Mouse (Mus musculus): ENCODE results near the gene Polr2a.

Polr2a gene

DNA sequence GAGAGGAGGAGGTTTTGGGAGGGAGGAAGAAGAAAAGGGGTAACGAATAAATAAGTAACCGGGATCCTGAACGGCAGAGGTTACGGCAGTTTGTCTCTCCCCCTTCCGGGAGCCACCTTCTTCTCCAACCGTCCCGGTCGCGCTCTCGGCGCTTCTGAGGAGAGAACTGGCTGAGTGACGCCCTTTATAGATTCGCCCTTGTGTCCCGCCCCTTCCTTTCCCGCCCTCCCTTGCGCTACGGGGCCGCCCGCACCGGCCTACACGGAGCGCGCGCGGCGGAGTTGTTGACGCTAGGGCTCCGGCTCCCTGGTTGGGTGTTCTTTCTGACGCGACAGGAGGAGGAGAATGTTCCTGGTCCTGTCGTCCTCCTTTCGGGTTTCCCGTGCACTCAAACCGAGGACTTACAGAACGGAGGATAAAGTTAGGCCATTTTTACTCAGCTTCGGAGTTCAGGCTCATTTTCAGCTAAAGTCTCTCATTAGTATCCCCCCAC is at the start of gene Polr2a:
Gene Polr2a, minus strand, starts transcription at position 160 of the 493 bp plus-strand sequence.
- DNase-seq (ENCODE audit: low spot score) = peak; percentile 97

DNA sequence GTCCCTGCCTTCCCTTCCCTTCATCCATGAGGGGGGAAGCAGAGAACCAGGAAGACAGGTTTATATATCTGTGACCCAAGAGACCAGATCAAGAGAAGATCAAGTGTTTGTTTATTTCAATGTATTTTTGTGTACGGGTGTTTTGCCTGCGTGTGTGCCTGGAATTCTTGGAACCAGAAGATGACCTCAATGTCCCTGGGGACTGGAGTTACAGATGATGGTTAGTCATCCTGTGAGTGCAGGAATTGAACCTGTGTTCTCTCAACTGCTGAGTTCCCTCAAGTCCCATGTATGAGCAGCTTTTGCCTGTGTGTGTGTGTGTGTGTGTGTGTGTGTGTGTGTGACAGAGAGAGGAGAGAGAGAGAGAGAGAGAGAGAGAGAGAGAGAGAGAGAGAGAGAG is 49.2 kb upstream of the Polr2a start:
- peak; percentile 45 for DNase-seq (ENCODE audit: low spot score)

DNA sequence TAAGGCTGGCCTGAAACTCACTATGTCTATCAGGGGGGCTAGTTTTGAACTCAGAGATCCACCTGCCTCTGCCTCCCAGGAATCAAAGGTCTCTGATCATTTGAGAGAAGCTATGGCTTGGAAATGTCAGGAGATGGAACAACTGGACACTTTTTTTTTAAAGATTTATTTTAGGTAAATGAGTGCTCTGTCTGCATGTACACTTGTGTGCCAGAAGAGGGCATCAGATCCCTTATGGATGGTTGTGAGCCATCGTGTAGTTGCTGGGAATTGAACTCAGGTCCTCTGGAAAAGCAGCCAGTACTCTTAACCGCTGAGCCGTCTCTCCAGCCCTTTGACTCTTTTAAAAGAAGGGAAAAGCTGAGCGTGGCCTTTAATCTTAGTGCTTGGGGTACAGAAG is 47.9 kb upstream of the Polr2a start:
- no peak for DNase-seq (ENCODE audit: low spot score)

DNA sequence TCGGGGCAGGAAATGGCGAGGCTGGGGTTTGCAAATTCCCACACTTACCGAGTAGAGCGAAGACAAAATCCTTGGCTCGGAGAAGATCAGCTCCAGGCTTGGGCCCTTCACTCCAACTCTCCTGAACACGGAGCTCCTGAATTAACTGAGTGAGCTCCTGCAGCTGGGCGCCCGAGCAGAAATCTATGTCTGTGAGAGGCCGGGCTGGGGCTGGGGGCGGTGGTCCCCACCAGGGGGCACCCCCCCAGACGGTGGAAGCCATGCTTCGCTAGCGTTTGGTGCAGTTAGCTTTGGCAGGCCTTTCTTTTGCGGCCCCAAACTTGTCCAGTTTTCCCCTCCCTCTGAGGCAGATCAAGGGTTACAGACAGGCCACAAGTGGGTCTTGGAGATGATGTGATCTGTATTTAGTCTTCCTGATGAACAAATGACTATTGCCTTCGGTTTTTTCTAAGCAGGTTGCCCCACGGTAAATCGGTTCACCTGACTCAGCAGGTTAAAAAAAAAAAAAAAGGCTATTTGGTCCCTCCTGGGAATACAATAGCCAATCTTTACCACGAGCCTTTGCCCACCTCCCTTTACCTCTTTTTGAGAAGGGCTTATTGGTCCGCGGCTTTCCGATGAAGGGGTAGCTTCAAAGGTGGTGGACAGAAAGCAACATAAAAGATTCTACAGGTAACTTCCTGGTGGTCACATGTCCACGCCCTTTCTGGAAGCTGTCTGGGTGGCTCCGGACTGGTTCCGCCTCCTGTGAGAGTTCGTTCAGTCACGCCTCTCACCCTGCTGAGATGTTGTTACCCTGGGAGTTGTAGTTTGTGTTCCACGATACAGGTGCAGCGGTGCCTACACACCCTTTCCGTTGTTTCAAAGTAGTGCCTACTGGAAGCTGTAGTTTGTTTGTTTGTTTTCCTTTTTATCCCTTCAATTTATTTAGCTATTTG is 46.8 kb upstream of the Polr2a start, which contains the start of gene Tmem102:
Gene Tmem102, minus strand, starts transcription at position 653 of the 938 bp plus-strand sequence.
- DNase-seq (ENCODE audit: low spot score) = peak; percentile 10

DNA sequence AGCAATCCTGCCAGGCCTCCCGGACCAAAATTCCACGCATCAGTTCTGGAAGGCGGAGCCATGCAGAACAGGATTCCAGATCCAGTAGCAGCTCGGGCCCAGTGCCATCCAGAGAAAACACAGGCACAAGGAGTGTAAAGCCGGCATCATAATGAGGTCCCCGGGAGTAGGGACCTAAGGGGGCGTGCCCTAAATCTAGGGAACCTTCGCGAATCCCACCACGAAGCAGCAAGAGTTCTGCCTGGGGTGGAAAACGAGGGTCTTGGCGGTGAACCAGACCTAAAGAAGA is 46.2 kb upstream of the Polr2a start:
- DNase-seq (ENCODE audit: low spot score) = peak; percentile 53

DNA sequence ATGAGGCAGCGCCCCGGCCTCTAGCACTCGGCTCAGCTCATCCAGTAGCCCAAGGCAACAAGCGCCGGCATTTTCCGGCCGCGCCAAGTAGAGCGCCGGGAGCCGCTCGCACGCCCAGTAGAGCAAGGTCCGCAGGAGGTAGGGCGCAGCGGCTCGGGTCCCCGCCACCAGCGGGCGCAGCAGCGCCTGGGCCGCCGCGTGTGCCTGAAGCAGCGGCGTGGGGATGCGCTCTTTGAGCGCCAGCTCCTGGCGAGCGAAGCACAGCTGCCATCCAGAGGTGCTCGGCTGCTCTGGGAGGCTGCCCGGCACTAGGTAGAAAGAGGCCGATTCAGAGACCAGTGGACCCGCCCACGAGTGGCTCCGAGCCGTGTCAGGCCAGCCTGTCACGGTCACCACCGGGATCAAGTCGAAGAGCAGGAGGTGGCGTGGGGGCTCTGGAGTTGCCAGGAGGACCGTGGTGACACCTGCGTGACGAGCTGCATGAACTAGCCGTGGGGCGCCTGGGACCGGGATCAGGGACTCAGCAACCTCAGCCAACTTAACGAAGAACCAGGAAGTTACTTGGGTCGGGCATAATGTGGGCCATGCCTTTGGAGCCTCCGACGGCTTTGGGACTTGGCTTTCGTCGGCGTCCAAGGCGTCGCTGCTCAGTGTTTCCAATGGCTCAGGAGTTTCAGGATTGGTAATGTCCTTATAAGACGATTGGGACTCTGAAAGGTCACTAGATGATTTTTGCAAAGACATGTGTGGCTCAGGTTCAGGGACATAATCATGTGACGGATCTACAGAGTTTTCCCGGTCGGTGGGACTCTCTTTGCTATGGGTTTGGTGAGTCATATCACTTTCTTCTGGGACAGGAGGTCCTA is 45.6 kb upstream of the Polr2a start:
- peak; percentile 89 for DNase-seq (ENCODE audit: low spot score)

DNA sequence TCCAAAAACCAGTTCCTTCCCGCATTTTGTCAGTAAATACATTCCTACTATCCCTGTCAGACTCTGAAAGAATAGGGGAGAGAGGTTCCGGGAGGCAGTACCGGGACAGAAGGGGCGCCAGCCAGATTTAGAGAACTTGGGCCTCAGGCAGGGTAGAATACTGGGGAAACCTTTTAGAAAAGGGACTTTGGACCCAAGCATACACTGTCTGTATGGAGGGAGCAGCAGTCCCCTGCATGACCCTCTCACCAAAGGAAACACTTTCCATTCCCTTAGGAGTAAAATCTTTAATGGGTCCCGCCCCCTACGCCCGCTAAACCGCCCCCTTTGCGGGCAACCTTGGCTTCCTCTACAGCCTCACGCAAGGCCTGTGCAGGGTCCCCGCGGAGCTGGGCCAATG is 44.9 kb upstream of the Polr2a start:
- DNase-seq (ENCODE audit: low spot score) = no peak

DNA sequence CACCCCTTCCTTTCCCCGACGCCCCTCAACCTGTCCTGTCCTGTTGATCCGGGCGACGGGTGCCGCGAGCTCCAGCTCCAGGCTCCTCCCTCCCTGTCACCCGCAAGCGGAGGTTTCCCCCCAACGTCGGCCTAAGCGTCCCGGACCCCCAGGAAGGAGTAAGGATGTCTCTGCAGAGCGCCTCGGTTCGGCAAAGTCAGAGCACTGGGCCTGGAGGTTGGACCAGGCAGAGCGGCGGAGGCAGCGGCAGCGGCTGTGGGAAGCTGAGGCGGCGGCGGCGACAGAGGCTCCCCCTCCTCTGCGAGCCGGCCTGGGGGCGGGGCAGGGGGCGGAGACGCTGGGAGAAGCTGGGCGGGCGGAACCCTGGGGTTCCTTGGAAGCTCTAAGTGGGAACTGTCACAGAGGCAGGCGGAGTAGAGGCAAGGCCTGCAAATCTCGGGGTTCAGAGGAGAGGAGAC is 44.2 kb upstream of the Polr2a start:
- DNase-seq (ENCODE audit: low spot score) = peak; percentile 75

DNA sequence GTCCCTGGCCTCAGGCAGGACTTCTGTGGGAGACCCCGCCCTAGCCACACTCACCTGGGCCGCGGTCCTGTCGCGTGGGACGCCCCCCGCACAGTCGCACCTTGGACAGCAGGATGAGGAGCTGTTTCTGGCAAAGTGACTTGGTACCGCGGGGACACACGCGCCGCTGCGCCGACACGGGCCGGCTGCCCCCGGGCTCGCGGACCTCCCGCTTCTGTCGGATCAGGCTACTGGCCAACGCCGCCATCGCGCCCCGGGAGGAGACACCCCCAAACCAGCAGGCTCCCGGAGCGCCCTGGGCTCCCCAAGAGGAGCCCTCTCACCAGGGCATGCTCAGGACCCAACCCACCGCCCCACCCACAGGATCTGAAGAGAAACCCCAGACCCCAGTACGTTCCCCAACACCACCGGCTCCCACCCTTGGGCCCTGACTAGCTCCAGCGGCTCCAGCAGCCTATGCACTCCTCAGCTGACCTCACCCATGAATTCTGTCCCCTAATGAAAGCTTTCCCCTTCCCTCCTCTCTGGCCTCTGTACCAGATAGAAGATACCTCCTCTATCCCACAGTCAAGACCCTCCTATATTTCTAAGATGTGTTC is 43.0 kb upstream of the Polr2a start, which contains the start of gene Fgf11:
Gene Fgf11, minus strand, starts transcription at position 479 of the 599 bp plus-strand sequence.
- no peak for DNase-seq (ENCODE audit: low spot score)

DNA sequence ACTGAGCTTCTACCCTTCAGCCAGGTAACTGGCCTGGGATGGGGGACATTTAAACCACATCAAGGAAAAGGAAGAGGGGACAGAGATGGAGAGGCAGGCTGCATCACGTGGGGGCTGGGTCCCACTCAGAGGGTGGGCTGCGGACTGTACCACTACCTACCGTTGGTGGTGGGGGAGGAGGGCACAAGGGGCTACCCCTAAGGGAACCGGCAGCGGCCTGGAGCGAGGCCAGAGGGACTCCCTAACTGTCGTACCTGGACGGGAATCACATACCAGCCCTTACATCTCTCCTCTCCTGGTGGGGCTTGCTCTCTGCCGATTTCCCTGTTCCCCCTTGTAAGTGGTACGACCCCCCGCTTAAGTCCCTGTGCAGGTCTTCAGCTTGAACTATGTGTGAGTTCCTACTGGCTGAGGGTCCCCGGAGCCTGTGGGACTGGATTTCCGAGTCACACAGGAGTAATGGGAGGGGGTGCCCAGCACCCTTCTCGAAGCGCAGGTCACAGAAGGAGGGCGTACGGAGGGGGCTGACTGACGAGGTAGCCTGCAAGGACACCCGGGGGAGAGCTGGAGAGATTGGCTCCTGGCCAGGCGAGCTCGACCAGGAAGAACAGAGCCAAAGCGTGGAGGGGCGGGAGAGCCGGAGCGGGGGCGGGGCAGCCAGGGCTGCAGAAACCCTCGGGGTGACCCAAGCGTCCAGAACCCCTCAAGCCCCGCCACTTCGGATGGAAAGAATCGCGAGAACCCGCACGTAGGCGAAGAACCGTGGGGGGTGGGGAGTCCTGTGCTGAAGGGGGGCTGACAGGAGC is 42.2 kb upstream of the Polr2a start:
- peak; percentile 63 for DNase-seq (ENCODE audit: low spot score)

DNA sequence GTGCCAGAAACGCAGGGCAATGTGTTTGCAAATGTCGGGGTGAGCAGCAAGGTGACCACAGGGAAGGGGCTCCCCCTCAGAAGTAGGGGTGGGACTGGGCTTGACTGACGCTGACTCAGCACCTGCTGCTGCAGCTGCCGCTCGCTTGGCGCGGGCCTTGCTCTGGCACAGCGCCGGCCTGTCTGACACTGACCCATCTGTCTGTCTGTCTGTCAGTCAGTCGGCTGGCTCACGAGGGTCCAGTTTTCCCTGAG is 41.6 kb upstream of the Polr2a start:
- peak; percentile 43 for DNase-seq (ENCODE audit: low spot score)

DNA sequence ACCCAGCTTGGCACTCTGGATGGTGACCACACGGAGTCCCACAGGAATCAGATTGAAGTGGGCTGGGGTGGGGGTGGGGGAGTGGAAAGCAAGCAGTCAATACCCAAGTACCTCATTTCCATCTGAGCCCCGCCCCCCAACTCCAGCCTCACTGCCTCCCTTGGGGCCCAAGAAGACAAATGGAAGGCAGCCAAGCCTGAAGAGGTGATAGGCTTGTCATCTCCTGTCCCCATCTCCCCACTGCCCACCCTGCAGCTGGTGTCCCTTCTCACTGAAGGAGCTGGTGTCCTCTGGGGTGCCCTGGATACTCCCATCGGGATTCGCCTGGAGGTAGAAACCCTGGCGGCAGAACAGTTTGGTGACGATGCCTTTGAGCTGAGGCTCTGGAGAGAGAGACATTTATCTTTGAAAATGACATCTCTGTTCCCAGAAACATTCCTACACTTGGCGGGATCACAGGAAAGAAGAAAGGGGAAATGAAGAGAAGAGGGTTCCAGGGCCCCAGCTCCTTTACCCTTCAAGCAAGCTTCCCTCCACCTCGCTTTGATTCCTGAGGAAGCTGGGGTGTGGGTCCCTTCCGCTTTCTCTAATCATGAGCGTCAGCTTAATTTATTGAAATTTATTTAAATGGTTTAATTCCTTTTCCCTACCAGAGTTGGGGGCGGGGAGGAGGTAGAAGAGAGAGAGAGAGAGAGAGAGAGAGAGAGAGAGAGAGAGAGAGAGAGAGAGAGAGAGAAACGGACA is 41.1 kb upstream of the Polr2a start:
- peak; percentile 45 for DNase-seq (ENCODE audit: low spot score)

DNA sequence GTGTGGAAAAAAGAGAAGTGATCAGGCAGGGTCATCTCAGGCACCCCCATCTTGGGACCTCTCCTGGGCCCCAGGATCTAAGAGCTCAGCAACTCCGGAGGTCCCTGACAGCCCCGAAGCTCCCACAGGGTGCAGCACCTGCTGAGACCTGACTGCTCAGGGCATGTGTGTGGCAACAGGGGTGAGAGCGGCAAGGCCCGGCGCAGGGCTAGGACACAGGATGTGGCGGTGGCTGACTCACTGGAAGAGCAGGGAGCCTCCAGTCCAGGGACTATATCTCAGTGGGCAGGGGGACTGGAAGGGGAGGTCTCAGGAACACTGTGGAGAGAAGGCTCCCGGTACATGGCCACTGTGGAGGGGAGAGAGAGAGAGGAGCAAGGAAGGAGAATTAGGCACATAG is 39.5 kb upstream of the Polr2a start:
- DNase-seq (ENCODE audit: low spot score) = no peak

DNA sequence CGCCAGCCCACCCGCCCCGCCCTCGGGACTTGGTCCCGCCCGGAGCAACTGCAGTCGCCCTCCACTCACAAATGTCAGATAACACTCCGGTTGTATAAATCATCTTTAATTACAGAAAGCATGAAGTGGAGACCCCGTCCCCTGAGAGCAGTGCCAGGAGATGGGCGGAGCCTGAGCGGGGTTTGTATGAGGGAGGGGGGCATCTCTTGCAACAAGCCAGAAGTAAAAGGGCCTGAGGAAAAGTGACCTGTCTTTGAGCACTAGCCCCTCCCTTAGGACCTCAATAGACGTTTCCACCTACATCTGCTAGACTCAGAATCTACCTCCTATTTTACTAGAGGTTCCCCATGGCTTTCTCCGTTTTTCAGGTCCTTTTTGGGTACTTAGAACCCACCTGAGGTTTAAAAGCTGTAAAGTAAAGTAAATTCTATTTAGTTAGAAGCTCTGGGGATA is 37.6 kb upstream of the Polr2a start:
- DNase-seq (ENCODE audit: low spot score) = no peak

DNA sequence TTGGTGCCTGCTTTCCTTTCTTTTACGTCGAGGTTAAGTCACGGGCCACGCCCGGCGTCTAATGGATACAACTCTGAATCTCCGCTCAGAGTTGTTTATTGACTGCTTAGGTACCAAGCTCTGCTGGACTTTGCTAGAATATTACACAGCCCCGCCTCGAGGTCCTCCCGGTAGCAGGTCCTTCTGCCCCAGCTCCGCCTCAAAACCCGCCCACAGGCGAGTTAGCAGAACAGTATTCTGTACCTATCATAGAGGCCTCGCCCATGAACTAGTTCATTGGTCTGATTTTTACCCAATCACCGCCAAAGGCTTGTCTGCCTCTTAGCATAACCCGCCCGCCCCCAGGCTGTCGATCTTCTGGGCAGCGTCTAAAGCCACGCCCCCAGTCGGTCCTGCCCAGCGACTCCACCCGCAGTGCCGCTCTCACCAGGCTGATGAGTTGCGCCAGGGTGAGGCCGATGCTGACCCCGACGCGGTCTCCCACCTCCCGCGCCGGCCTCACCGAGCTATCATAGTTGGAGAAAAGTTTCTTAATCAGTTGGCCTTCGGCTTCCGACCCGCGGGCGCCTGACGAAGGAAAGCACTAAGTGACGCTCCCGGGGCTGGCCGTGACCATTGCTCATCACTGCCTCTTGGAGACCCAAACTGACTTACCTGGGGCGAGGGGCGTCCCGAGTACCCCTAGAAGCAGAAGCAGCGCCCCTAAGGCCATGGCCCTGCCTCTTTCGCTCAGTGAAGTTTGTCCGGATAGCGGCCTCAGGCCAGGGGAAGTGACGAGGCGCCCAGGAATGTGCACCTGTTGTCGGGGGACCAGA is 36.9 kb upstream of the Polr2a start, which contains the start of gene Chrnb1:
Gene Chrnb1, minus strand, starts transcription at position 776 of the 815 bp plus-strand sequence.
- DNase-seq (ENCODE audit: low spot score) = peak; percentile 94

DNA sequence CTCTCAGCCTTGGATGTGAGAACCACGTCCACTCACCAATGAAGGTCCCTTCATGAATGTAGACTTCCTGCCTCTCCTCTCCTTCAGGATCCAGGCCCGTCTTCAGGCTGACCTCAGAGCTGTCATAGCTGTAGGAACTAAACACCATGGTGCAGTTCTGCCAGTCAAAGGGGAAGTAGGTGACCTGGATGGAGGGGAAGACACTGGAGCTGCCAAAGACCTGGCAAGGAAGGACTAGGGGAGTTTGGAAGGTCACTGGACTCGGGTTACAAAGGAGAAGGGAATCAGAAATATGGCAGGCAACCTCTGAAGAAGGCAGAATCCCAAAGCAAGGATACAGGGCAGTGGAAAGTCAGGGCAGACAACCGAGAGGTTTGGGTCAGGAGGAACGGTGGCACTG is 35.0 kb upstream of the Polr2a start:
- DNase-seq (ENCODE audit: low spot score) = no peak

DNA sequence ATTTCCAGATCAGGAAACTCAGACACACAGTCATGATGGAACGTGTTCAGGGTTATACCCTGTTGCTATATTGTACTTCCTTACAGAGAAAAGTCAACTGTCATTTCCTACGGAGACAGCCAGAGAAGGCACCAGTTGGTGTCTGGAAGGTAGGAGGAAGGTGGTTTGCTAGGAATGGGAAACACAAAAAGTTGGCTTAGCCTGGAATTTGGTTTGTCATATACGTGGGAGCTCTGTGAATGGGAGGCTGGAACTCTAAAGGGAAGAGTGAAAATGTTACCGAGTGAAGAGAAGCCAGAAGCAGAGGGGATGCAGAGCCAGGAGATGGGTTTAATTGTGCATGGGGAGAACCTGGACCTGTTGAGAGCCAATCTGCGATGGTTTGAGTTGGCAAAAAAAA is 33.0 kb upstream of the Polr2a start:
- DNase-seq (ENCODE audit: low spot score) = no peak

DNA sequence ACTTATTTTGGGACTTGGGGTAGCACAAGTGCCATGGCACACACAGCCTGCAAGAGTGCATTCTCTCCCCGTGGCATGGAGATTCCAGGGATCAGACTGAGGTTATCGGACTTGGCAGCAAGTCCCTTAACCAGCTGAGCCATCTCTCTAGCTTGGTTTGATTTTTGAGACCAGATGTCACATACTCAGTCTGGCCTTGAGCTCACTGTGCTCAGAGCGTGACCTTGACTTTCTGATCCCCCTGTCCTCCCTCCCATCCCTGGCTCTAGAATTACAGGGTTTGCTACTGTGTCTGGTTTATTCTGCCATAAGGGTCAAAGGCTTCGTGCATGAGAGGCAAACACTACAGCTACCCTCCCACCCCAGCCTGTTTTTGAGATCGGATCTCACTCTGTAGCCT is 31.0 kb upstream of the Polr2a start:
- DNase-seq (ENCODE audit: low spot score) = no peak

DNA sequence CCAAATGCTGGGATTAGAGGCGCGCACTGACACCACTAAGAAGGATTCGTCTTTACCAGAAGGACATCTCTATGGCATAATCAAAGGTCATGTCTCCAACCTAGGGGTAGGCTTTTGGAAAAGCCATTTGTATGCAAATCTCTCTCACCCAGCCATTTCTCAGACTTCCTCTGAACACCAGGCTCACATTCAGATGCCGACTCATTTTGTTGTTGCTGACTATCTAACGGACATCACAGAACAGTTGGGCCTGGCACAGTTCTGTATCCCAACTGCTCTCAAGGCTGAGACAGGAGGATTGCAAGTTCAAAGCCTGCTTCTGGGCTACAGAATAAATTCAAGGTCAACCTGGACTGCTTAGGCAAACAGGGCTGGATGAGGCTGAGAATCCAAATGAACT is 28.9 kb upstream of the Polr2a start:
- no peak for DNase-seq (ENCODE audit: low spot score)

DNA sequence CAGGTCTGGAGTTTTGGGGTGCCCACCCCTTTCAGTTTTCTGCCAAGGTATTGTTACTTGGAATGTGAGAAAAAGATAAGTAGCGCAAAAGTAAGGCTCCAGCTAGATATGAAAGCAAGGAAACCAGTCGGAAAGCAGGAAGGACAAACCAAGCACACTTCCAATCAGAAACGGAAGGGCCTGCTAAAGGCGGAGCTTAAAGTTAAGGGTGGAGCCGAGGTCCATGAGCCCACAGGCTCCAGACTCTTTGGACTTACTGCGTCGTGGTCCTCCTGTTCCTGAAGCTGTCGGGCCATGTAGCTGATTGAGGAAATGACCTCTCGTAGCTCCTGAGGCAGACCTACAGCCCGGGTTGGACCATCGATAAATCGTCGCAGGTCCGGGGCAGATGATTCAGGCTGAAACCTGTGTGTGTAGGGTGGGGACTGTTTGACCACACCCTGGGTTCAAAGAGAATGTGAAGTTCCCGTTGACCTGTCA is 26.4 kb upstream of the Polr2a start:
- no peak for DNase-seq (ENCODE audit: low spot score)
